Mouse (Mus musculus) stomach, postnatal 0 days (tissue): ENCODE data around the gene Usp20.

Experiments
- CTCF ChIP-seq: IDR thresholded peaks from 2 replicates; pipeline ENCODE4 v1.5.1; 2016; ENCODE audit warnings: antibody characterized with exemption, low read depth, mild to moderate bottlenecking, moderate library complexity
- EP300 ChIP-seq: optimal IDR thresholded peaks from 2 replicates; pipeline ENCODE3; 2016; ENCODE audit warnings: antibody characterized with exemption

DNA sequence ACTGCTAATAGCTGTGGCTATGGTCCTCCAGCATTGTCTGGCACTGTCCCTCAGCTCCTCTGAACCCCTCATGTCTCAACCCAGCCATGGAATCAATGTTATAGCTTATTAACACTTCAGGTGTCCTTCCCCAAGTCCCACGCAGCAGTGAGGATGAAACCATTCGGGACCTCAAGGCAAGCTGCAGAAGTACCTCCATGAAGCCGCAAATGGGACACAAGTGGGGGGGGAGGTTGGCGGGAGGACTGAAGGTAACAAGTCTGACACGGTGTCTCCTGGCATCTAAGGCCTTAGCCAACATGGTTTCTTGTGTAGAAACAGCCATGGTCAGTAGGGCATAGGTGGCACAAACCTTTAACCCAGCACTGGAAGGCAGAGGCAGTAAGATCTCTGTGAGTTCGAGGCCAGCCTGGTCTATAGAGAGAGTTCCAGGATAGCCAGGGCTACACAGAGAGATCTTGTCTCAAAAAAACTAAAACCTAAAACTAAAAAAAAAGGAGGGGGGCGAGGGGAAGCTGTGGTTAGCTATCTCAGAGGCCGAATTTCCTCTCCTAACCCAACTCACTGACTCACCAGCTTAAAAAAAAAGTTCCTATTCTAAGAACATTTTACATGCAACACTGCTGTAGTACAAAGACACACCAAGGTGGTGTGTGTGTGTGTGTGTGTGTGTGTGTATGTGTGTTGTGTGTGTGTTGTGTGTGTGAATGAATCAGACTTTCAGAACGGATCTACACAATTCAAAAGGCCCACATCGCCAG lies 80.0 kb downstream of the Usp20 start:
- TF ChIP-seq CTCF (no peak), EP300 (no peak)
